Mouse (Mus musculus) thymus, postnatal 14 days (tissue): ENCODE results near the gene Map2k2.

Experiments used
- DNase-seq: peaks from one replicate; pipeline ENCODE4 v3.0.0; 2021

Gene Map2k2

DNA sequence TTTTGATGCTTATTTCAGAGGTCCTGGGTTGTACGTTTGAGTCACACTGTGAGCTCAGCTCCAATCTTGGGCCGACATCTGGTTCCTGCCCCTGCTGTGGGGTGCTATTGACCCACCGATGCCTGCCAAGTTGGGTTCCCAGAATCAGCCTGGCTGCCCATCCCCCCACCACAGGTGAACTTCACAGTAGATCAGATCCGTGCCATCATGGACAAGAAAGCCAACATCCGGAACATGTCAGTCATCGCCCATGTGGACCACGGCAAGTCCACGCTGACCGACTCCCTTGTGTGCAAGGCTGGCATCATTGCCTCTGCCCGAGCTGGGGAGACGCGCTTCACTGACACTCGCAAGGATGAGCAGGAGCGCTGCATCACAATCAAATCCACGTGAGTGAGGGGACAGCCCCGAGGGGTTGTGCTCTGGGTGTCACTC is 71.8 kb downstream of the Map2k2 start:
- DNase-seq: peak; percentile 52

DNA sequence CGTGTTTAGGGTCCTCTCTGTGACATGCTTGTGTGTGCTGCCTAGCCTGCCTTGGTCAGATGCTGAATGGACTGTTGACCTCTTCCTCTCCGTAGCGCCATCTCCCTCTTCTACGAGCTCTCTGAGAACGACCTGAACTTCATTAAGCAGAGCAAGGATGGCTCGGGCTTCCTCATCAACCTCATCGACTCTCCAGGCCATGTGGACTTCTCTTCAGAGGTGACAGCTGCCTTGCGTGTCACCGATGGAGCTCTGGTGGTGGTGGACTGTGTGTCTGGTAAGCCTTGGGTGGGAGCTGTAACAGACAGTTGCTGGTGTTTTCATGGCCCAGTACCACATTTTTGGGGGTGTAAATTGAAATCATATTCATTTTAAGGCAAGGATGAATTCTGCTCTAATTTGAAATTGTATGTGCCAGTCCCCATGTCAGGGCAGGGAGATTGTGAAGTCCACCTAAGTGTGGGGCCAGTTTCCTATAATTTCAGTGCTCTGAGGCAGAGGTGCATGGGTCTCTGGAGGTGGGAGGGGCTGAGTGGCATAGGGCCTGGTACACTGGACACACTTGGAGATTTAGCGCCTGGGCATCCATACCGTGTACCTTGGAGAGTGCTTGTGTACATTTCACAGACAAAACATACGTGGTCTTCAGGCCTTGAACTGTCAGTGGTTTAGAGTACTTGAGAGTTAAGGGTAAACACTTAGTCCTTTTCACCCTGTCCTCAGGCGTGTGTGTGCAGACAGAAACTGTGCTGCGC is 72.4 kb downstream of the Map2k2 start:
- peak; percentile 43 for DNase-seq

DNA sequence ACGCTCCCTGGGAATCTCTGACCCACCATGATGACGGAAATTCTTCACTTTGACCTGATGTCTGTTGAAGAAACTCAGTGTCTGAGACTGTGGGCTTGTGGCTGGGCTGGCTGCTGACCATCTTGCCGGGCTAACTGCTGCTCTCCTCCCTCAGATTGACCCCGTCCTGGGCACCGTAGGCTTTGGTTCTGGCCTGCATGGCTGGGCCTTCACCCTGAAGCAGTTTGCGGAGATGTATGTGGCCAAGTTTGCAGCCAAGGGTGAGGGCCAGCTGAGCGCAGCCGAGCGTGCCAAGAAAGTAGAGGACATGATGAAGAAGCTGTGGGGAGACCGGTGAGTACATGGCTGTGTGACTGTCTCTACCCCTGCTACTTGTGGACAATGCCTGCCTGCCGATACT is 73.2 kb downstream of the Map2k2 start:
- no peak for DNase-seq

DNA sequence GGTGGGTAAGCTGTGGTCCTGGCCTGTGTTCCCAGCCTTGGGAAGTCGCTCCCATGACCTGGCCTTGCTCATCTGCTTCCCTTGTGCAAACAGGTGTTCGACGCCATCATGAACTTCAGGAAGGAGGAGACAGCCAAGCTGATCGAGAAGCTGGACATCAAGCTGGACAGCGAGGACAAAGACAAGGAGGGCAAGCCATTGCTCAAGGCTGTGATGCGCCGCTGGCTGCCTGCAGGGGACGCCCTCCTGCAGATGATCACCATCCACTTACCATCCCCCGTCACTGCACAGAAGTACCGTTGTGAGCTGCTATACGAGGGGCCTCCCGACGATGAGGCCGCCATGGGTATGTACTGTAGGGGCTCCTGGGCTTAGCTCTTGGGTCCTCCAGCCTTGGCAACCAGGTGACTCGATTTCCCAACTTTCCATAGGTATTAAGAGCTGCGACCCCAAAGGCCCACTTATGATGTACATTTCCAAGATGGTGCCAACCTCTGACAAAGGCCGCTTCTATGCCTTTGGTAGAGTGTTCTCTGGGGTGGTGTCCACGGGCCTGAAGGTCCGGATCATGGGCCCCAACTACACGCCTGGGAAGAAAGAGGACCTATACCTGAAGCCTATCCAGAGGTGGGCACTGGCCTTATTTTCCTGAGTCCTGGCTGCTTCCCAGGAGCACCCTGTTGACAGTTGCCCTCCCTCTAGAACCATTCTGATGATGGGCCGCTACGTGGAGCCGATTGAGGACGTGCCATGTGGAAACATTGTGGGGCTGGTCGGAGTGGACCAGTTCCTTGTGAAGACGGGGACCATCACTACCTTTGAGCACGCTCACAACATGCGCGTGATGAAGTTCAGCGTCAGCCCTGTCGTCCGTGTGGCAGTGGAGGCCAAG is 74.0 kb downstream of the Map2k2 start:
- DNase-seq: no peak

DNA sequence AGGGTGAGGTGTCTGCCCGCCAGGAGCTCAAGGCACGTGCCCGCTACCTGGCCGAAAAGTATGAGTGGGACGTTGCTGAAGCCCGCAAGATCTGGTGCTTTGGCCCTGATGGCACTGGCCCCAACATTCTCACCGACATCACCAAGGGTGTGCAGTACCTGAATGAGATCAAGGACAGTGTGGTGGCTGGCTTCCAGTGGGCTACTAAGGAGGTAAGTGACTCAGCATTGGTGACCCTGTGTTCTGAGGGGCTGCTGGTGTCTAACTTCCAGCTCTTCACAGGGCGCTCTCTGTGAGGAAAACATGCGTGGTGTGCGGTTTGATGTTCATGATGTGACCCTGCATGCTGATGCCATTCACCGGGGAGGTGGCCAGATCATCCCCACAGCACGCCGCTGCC is 75.2 kb downstream of the Map2k2 start:
- DNase-seq: no peak

DNA sequence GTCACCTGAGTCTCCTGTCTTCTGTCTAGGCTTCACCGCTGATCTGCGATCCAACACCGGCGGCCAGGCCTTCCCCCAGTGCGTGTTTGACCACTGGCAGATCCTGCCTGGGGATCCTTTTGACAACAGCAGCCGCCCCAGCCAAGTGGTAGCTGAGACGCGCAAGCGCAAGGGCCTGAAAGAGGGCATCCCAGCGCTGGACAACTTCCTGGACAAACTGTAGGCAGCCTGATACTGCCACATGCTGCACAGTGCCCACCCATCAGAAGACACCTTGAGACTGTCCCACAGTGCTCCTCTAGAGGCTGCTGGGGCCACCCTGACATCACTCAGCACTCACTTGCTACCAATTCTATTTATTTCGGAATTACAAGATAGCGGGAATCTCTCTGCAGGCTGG is 76.1 kb downstream of the Map2k2 start:
- DNase-seq: peak; percentile 25

DNA sequence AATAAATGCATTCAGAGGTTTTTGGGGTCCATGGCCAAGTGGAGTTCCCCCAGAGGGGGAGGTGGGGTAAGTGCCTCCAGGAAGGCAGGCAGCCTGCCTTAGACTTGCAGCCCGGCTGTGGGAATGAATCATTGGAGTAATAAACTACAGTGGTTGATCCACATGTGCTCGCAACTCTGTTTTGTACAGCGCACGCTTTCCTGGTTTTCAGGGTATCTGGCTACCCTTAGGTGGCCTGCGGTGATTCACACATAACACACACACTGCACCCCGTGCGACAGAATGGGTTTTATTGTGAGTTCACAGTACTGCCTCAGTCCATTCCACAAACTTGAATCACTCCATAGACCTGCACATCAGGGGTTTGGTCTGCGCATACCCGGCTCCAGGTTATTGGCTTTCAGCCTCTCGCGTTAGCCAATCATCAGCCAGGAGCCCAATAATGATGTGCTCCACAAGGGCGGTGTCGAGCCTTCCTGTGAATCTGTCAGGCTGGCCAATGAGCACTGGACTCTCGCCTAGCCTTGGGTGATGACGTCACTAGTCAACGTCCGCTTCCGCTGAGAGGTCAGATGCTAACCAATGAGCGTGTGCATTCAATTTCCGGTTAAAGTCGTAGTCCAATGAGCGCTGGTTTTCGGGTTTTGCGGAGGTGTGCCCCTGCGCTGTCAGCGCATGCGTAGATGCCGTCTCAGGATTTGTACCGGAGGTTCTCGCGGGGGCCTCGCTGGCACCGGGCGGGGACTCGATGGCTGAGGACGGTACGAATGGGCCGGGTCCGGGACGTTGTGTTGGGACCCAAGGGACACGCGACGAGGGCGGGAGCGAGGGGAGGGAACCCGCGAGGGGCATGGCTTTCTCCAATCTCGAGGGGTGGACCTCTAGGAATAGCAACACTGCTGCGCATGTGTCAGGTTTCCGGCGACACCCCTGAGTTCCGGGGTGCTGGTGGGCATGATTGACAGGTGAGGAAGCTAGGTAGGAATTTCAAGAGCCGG is 76.9 kb downstream of the Map2k2 start, which contains the start of gene Dapk3:
Dapk3 (plus strand) TSS at position 670 of the 998 bp plus-strand sequence.
- peak; percentile 94 for DNase-seq
